Mouse (Mus musculus): ENCODE results near the gene Clns1a. TPM values are rescaled to one million over a fixed set of nuclear protein-coding genes. Genes with fewer than 3 reads are reported as not detected.

The Clns1a gene
- polyA plus RNA-seq, 1 experiment from 2014 or later: 129 TPM

DNA sequence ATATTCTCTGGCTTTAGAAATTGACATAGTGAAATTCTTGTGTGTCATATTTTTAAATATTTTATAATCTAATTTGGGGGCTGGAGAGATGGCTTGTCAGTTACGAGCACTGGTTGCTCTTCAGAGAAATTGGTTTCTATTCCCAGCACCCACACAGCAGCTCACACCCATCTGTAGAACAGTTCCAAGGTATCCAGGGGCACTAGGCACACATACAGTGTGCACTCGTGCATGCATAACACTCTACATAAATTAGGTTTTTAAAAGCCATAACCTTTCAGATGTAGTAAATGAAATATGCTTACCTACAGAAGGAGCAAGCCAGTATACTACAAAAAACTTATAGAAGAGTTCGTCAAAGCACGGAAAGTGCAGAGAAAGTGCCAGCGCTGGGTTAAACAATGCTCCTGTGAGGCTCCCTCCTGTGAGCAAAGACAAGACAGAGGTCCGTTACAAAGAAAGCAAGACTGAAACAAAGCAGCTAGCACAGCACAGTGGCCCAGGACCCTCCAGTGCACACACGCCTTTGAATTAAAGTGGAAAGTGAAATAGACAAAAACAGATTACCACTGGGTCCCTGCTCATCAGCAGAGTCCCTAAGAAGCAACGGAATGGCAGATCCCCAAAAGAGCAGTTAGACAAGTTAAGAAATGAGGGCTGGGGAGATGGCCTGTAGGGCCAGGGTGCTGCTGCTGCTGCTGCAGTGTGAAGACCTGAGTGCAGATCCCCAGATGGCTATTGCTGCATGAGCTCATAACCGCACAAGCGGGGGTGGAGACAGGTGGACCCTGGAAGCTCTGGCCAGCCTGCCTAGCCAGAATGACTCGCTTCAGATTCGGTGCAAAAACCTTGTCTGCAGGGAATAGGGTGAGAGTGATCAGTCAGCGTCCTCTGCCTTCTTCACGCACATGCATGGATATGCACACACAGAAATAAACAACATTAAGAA lies 32.5 kb downstream of the Clns1a start:
- Histone ChIP-seq H3K27me3 (replicated peaks) (no peaks in the 10 kb centered on the region), H3K9ac (no peak overlapping the region), H3K4me3 (no peak overlapping the region), H3K4me2 (no peak overlapping the region), H3K9me3 (replicated peaks) (no peaks in the 10 kb centered on the region), H3K27ac (no peak overlapping the region), H3K36me3 (peaks cover 45% of the 10 kb centered on the region), H3K4me1 (peaks cover 41% of the 10 kb centered on the region)
- no peak for ATAC-seq
- WGBS (ENCODE audit: insufficient replicate concordance): 74% methylated on average over 14 of the region's 14 CpGs

DNA sequence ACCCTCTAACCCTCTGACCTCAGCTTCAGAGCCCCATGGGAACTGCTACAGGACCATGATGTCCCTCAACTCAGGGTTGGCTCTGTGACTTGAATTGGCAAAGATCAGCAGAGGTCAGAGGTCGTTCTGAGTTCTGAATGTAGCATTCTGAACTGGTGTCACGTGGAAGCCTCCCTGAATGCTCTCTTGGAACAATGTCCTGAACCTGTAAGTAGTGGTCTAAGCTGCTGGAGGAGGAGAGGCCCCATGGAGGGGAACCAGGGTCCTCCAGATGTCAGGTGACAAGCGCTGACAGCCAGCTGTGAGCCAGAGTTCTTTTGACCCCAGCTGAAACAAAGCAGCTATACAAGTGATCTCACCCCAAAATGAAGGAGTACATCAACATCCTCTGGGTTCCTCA lies 34.0 kb downstream of the Clns1a start:
- no peak for ATAC-seq
- 67% methylated on average over 3 of the region's 3 CpGs for WGBS (ENCODE audit: insufficient replicate concordance)
- no peaks in the 10 kb centered on the region for H3K9me3 ChIP-seq (replicated peaks)

DNA sequence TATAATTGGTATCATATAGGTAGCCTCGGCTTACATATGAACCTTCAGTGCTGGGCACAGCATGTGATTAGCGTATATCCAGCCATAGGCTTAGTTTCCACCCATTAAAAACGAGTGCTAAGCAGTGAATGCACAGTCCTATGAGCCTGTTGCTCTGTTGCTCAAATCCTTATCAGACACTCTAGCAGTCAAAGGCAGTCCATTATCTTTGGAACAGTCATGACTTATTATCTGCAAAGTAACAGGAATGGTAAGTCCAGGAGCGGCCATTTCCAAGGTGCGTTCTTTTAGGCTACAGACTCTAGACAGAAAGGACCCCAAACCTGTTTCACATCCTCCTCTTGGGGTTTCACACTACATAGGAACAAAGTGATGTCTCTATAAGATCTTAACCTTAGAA lies 37.2 kb downstream of the Clns1a start:
- 26% methylated on average over 5 of the region's 5 CpGs for WGBS (ENCODE audit: insufficient replicate concordance)

More for the DNA sequence above, 34.0 kb downstream of the Clns1a start:
- Histone ChIP-seq H3K9ac (no peak overlapping the region), H3K27me3 (replicated peaks) (no peaks in the 10 kb centered on the region), H3K27ac (no peak overlapping the region), H3K4me3 (no peak overlapping the region), H3K4me2 (no peak overlapping the region), H3K36me3 (peaks cover 37% of the 10 kb centered on the region), H3K4me1 (peaks cover 51% of the 10 kb centered on the region)

DNA sequence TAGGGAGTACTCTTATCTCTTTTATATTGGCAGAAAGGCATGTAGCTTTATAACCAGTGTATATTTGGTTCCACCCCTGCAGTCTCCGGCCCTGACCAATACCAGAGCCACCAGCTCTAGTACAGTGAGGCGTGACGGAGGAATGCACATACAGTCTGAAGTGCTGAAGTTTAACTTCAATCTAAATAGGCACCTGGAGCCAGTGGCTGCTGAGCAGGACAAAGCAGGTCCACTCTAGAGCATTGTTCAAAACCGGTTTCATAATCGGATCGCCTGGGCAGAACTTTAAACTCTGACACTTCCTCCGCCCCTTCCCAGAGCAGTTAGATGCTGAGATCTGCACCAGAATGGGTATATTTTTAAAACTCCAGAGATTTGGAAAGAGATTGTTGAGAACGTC lies 38.6 kb downstream of the Clns1a start:
- Histone ChIP-seq H3K27ac (no peak overlapping the region), H3K4me1 (peaks cover 86% of the 10 kb centered on the region), H3K27me3 (replicated peaks) (no peaks in the 10 kb centered on the region), H3K4me2 (no peak overlapping the region), H3K36me3 (0 out of 2 replicates have a peak, but pooled peaks cover 6% of the 10 kb centered on the region), H3K9ac (no peak overlapping the region), H3K4me3 (no peak overlapping the region), H3K9me3 (replicated peaks) (no peaks in the 10 kb centered on the region)
- 81% methylated on average over 8 of the region's 8 CpGs for WGBS (ENCODE audit: insufficient replicate concordance)
- no peak for ATAC-seq

More for the DNA sequence above, 37.2 kb downstream of the Clns1a start:
- H3K9ac ChIP-seq: no peak overlapping the region
- H3K4me1 ChIP-seq: peaks cover 73% of the 10 kb centered on the region
- 0 out of 2 replicates have a peak, but pooled peaks cover 14% of the 10 kb centered on the region for H3K36me3 ChIP-seq
- H3K27me3 ChIP-seq (replicated peaks): no peaks in the 10 kb centered on the region
- ATAC-seq: peak; percentile 42
- no peaks in the 10 kb centered on the region for H3K9me3 ChIP-seq (replicated peaks)
- peak overlapping the region; percentile 37 for H3K4me2 ChIP-seq
- H3K4me3 ChIP-seq: no peak overlapping the region
- H3K27ac ChIP-seq: peak overlapping the region; percentile 31; the same call in 1 of the 2 replicates

DNA sequence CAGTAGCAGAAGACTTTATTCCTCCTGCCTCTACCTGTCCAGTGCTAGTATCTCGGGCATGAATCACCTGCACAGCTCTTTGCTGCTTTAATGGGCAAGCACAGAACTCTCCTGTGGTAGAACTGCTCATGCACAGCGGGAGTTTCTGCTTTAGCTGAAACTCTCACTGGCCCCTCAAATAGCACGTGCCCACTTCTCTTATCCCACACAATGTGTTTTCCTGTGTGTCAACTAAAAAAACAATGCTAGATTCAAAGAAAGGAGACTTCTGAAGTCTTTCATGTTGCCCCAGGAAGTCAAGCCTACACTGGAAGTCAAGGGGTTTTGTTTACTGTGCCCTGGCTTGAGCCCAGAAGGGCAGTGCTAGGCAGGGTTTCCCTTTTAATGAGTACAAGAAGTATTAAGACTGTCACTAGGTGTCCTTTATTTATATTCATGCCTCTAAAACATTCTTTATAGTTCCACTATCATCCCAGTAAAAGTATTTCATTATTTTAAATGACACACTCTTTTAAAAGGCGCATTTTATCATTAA lies 39.5 kb downstream of the Clns1a start:
- Histone ChIP-seq H3K9me3 (replicated peaks) (no peaks in the 10 kb centered on the region), H3K27me3 (replicated peaks) (no peaks in the 10 kb centered on the region), H3K4me2 (peak overlapping the region; percentile 87), H3K36me3 (no peaks in the 10 kb centered on the region), H3K4me3 (peak overlapping the region; percentile 9; the same call in 1 of the 2 replicates), H3K9ac (no peak overlapping the region), H3K27ac (no peak overlapping the region), H3K4me1 (peaks cover 88% of the 10 kb centered on the region)
- no peak for ATAC-seq
- WGBS (ENCODE audit: insufficient replicate concordance): 49% methylated on average over 4 of the region's 4 CpGs

DNA sequence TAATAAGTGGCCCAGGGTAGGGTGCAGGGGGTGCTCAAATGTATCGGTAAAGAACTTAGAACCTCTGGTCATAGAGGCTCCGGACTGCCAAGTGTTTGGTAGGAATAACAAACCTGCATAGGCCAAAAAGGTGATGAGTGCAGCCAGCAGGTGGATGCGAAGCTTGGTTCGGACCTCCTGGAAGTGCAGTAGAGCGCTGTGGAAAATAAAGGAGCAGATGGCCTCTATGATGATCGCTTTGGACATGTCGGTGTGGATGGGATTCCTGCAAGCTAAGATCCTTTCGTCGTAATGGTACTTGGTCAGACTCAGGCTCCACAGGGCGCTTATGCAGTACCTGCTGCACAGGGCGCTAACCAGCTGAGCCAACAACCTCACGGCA lies 40.8 kb downstream of the Clns1a start:
- ATAC-seq: no peak
- 14% methylated on average over 12 of the region's 12 CpGs for WGBS (ENCODE audit: insufficient replicate concordance)
- peaks cover 89% of the 10 kb centered on the region for H3K4me1 ChIP-seq

DNA sequence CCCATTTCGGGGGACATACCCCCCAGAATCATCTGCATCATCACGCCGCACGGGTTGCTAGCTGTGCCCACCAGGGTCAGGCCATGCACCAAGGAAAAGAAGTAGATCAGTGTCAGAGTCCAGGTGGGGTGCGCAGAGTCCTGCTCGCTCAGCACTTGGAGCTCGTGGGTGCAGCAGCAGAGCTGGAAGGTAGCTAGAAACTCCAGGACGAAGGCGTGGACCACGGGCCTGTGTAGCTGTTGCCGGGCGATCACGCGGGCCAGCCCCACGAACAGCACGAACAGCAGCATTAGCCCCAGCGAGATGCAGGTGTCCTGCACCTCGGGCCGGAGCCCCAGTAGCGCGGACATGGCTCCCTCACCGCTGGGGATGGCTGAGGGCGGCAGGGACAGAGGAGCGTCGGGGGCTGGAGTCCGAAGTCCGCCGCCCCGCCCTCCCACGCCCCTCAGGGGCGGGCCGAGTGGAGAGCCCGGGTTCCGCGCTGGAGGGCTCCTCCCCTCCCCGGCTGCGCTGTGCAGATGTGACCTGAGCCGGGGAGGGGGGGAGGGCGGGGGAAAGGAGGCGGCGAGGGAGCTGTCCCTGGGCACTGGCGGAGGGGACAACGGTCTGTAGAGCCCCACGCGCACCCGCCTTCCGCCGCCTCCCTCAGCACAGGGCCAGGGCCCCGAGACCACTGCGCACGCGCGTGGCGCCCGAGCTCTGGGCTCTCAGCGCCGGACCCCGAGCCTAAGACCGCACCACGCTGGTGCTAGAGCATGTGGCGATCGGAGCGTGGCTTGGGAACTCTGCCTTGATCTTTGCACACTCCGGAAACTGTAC lies 41.4 kb downstream of the Clns1a start, which contains the start of gene Aqp11:
Gene Aqp11, minus strand, starts transcription at position 652 of the 819 bp plus-strand sequence.
- H3K27me3 ChIP-seq (replicated peaks): no peaks in the 10 kb centered on the region
- H3K4me3 ChIP-seq: peak within 1 kb of the TSS; percentile 69
- peak; percentile 94 for ATAC-seq
- peak within 1 kb of the TSS; percentile 87 for H3K9ac ChIP-seq
- 1% methylated on average over 51 of the region's 64 CpGs for WGBS (ENCODE audit: insufficient replicate concordance)
- peak within 1 kb of the TSS; percentile 78 for H3K27ac ChIP-seq
- H3K4me1 ChIP-seq: peaks cover 88% of the 10 kb centered on the region
- H3K4me2 ChIP-seq: peak within 1 kb of the TSS; percentile 87
- H3K9me3 ChIP-seq (replicated peaks): no peaks in the 10 kb centered on the region
- no peaks in the 10 kb centered on the region for H3K36me3 ChIP-seq

More for the DNA sequence above, 40.8 kb downstream of the Clns1a start:
- peak overlapping the region; percentile 78 for H3K27ac ChIP-seq
- H3K9me3 ChIP-seq (replicated peaks): no peaks in the 10 kb centered on the region
- peak overlapping the region; percentile 69 for H3K4me3 ChIP-seq
- no peaks in the 10 kb centered on the region for H3K36me3 ChIP-seq
- H3K4me2 ChIP-seq: peak overlapping the region; percentile 87
- peak overlapping the region; percentile 87 for H3K9ac ChIP-seq
- H3K27me3 ChIP-seq (replicated peaks): no peaks in the 10 kb centered on the region

DNA sequence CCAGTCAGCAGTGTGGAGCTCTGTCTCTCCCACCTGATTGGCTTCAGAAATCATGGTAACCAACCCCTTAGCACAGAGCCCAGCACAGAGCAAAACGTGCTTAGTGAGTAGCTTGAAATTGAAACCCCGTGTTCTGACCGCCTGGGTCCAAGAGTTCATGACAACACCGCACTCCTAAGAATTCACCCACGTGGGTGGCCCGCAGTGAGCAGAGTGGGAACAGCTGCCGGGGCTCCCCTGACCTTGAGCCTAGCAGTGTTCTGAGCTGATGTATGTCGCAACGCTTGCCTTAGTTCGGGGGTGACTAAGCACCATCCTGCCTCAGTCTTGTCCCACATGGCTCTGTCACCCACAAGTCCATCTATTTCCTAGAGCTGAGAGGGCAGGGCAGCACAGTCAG lies 44.5 kb downstream of the Clns1a start:
- H3K27ac ChIP-seq: peak overlapping the region; percentile 52

DNA sequence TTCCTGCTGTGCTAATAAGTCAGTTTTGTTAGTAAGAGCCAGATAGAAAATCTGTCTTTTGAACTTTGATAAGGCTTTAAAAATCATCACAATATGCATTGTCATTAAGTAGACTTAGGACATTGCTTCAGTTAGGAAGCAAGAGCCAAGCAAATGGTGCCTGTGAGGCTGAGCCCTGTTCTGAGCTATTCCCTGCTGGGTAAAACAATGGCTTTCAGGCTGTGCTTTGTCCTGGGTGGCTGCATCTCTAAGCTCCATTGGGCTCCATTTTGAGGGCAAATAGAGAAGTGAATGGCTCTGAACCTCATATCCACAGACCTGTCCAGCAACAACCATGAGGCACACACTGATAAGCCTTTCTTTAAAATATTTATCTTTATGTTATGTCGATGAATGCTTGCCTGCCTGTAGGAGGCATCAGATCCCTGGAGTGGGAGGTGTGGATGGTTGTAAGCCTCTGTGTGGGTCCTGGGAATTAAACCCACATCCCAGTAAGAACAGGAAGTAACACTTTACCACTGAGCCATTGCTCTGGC lies 45.4 kb downstream of the Clns1a start:
- H3K9ac ChIP-seq: no peak overlapping the region
- peaks cover 63% of the 10 kb centered on the region for H3K4me1 ChIP-seq
- no peak overlapping the region for H3K4me3 ChIP-seq
- WGBS (ENCODE audit: insufficient replicate concordance): 0% methylated on average over 1 of the region's 1 CpGs
- no peak for ATAC-seq
- H3K27ac ChIP-seq: peak overlapping the region; percentile 53
- no peaks in the 10 kb centered on the region for H3K36me3 ChIP-seq
- H3K4me2 ChIP-seq: no peak overlapping the region
- H3K27me3 ChIP-seq (replicated peaks): no peaks in the 10 kb centered on the region
- H3K9me3 ChIP-seq (replicated peaks): no peaks in the 10 kb centered on the region

More for the DNA sequence above, 44.5 kb downstream of the Clns1a start:
- WGBS (ENCODE audit: insufficient replicate concordance): 60% methylated on average over 10 of the region's 10 CpGs
- Histone ChIP-seq H3K4me1 (peaks cover 62% of the 10 kb centered on the region), H3K9ac (peak overlapping the region; percentile 33; the same call in 1 of the 2 replicates), H3K9me3 (replicated peaks) (no peaks in the 10 kb centered on the region), H3K36me3 (no peaks in the 10 kb centered on the region), H3K4me2 (no peak overlapping the region), H3K27me3 (replicated peaks) (no peaks in the 10 kb centered on the region), H3K4me3 (no peak overlapping the region)
- no peak for ATAC-seq

DNA sequence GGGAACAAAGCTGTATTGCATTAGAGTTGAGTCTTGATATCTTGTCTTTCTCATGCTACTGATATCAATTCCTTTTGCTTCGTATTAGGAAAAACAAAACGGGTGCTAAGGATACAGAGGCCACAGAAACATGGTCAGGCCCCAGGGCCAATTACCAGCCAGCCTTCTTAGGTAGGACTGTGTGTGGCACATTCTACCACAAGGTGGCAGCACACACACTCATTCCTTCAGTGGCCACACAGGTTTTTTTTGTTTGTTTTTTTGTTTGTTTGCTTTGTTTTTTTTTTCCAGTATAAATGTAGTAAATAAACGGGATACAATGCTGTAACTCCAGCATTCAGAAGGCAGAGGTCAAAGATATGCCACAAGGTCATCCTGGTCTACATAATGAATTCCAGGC lies 48.9 kb downstream of the Clns1a start:
- Histone ChIP-seq H3K27me3 (replicated peaks) (no peaks in the 10 kb centered on the region), H3K9ac (no peak overlapping the region), H3K9me3 (replicated peaks) (no peaks in the 10 kb centered on the region), H3K4me1 (peaks cover 72% of the 10 kb centered on the region), H3K4me3 (no peak overlapping the region), H3K4me2 (no peak overlapping the region), H3K36me3 (no peaks in the 10 kb centered on the region), H3K27ac (peak overlapping the region; percentile 62; the same call in 1 of the 2 replicates)
- WGBS (ENCODE audit: insufficient replicate concordance): 8% methylated on average over 3 of the region's 3 CpGs
- no peak for ATAC-seq

DNA sequence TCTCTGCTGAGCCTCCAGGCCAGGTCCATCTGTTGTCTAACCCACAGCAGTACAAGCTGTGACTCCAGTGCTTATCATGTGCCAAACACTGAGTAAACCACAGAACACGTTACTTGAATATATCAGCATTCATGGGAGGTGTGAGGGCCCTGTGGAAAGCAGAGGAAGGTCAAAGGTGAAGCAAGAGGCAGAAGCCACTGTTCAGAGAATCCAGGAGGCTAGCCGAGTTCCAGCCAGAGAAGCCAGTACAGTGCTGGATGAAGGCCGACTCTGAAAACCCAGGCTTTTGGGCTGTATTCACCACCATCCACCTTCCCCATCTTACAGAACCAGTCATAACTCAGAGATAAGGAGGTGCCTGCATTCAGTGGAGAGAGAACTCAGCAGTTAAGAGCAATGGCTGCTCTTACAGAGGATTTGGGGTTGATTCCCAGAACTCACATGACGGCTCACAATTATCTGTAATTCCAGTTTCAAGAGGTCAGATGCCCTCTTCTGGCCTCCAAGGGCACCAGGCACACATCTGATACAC lies 50.8 kb downstream of the Clns1a start:
- Histone ChIP-seq H3K27me3 (replicated peaks) (no peaks in the 10 kb centered on the region), H3K4me2 (peak overlapping the region; percentile 71), H3K9ac (peak overlapping the region; percentile 64; the same call in 1 of the 2 replicates), H3K36me3 (no peaks in the 10 kb centered on the region), H3K9me3 (replicated peaks) (no peaks in the 10 kb centered on the region), H3K4me1 (peaks cover 53% of the 10 kb centered on the region), H3K27ac (peak overlapping the region; percentile 98), H3K4me3 (peak overlapping the region; percentile 52; the same call in 1 of the 2 replicates)
- peak; percentile 91 for ATAC-seq
- WGBS (ENCODE audit: insufficient replicate concordance): 17% methylated on average over 4 of the region's 4 CpGs
